Mouse (Mus musculus) urinary bladder, postnatal 25 days (tissue): ENCODE measurements around the gene Dzip1.

Experiments used
- DNase-seq: peaks from one replicate; pipeline ENCODE4 v3.0.0; 2022; ENCODE audit warnings: low spot score

Gene Dzip1

GRCm38 (mm10) chr14:118922667-118923184 lies 2.5 kb downstream of the Dzip1 start:
- no peak for DNase-seq

- DNase-seq, result no peak
These were observed 3.0 kb downstream of the Dzip1 start for GRCm38 (mm10) chr14:118922251-118922650.

DNA sequence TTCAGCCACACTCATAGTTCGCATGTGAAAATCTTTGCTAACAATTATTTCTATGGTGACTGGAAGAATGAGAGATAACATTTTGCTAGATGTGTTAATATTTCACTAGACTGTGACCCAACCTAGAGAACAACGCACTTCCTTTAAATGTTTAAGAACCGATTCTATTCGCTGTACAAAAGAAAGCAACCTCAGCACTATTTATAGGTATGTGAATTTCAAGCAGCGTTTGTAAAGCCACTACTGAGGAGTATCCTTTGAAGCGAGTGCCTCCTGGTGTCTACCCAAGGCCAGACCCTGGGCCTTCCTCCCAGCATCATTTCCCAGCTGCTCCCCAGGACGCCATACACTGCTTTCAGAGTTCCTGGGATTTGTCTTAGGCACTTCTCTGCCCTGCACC lies 4.6 kb downstream of the Dzip1 start:
- DNase-seq, result no peak

DNA sequence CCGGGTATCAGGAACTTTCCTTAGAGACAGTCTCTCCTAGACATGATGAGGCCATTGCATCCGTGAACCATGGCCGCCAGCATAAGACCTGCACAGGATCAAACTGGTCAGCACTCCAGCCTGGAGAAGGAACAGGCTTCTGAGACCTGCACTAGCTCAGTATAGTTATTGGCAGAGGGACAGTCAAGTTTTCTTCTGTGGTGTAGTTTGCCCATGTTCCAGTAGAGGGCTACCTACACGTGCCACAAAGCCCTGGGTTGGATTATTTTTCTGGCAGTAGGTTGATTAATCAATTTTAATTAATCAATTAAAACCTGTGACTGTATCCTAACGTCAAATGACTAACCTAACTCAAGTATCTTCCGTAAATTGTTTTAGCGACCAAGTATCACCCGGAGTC lies 6.2 kb downstream of the Dzip1 start:
- DNase-seq, result no peak

DNA sequence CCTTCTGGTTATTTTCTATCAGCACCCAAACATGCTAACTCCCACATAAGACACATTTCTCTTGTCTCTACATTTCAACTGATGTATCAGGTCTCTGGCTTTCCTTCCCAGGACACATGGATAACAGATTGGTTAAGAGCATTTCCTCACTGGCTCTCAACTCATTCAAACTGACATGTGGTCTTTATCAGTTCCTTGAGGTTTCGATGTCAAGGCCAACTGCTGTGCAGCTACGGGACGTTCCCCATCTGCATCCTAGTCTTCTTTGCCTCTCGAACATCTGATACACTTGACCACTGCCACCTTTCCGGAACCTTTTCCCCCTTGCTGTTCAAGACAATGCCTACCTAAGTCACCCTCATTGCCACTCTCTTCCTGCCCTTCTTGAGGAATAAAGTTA lies 11.6 kb downstream of the Dzip1 start:
- DNase-seq, result no peak

DNA sequence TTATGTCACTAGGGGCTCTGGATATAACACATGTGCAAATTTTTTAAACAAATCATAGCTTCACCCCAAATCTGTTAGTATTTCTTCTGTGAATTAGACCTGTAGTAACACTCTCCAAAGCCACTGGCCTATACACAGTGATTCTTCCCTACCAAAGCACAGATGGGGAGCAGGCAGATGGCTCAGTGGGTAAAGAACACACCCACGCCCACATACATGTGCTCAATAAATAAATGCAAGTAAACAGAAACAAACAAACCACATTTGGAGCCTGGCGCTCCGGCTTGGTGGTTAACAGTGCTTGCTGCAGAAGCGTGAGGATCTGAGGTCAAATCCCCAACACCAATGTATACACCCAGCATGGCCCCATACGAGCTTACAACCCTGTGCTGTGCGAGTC lies 13.7 kb downstream of the Dzip1 start:
- no peak for DNase-seq

GRCm38 (mm10) chr14:118910332-118911222 lies 14.7 kb downstream of the Dzip1 start:
- DNase-seq, result peak; percentile 57

- no peak for DNase-seq
These were observed 15.4 kb downstream of the Dzip1 start for GRCm38 (mm10) chr14:118909872-118910271.

GRCm38 (mm10) chr14:118907592-118907991 lies 17.7 kb downstream of the Dzip1 start:
- DNase-seq, result no peak

- no peak for DNase-seq
These were observed 21.2 kb downstream of the Dzip1 start for GRCm38 (mm10) chr14:118903867-118904562.

GRCm38 (mm10) chr14:118903397-118903796 lies 21.9 kb downstream of the Dzip1 start:
- no peak for DNase-seq

DNA sequence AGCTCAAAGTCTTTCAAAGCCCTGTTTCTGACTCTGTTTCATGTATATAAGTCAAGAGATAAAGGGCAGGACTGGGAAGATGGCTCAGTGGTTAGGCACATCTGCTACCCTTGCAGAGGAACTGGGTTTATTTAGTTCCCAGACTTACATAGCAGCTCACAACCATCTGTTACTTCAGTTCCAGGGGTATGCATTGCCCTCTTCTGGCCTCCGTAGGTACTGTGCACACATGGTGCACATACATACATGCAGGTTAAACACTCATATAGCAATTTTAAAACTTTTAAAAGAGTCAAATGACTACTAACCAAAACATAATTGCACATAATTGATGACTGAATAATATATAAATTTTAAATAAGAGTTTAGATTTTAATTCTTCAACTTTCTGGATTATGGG lies 24.3 kb downstream of the Dzip1 start:
- DNase-seq, result no peak

DNA sequence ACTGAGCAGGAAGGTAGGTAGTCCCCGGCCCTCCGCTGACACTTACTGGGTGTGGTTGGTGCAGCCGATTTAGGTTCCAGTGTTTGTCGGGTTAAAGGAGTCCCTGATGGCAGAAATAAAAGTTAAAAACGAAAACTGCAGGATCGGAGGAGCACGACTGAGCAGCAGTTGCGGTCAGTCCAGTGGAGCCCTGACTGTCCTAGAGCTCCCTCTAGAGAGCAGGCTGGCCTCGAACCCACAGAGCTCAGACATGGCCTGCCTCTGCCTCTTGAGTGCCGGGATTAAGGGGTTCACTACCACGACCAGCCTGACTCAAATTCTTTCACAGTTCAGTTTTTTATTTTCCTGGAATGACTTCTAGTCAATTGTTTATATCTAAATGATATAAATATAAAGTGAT lies 25.3 kb downstream of the Dzip1 start:
- DNase-seq, result no peak

DNA sequence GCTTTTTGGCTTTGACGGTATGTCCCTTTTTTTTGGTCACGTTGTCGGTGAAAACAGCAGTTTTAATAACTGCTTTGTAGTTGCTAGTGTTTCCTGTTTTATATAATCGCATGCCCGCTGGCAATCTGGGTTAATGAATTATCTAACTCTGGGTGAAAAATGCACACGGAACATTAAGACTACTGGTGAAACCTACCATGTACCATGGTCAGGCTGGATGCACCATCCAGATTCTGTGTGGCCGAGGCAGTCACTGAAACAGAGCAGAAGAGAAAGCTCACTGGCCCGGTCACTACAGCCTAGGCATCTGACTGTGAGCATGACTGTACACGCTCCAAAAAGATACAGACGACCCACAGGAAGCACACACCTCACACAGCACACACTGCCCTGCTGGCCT lies 29.6 kb downstream of the Dzip1 start:
- no peak for DNase-seq

DNA sequence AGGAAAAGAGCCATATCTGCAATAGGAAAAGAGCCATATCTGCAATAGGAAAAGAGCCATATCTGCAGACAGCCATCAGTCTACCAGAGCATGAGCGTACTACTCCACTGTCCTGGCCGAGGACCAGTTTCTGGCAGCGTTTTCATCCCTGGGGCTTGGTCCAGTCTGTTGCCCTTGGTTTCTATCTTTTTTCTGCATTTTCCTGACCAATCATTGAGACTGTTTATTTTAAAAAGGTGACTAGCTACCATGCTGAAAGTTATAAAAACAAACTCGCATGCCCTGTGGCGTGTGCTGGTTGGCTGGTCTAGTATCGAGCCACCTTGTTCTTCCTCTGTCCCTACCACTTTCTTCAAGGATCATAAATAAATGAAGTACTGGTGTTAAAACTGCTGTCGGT lies 30.0 kb downstream of the Dzip1 start:
- no peak for DNase-seq

- no peak for DNase-seq
These were observed 35.2 kb downstream of the Dzip1 start for GRCm38 (mm10) chr14:118890101-118890500.

DNA sequence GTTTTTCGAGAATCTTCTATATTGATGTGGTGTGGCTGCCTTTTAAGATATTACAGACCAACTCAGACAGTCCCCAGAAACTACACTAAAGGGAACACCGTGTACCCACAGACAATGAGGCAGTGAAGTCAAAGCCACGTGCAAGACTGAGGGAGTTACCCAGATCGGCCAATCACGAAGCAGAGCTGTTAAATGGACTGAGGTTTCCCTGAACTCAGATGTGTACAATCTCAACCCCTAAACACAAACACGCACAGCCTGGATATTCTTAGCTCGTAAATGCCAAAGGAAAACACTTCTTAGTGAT lies 41.1 kb downstream of the Dzip1 start:
- no peak for DNase-seq

DNA sequence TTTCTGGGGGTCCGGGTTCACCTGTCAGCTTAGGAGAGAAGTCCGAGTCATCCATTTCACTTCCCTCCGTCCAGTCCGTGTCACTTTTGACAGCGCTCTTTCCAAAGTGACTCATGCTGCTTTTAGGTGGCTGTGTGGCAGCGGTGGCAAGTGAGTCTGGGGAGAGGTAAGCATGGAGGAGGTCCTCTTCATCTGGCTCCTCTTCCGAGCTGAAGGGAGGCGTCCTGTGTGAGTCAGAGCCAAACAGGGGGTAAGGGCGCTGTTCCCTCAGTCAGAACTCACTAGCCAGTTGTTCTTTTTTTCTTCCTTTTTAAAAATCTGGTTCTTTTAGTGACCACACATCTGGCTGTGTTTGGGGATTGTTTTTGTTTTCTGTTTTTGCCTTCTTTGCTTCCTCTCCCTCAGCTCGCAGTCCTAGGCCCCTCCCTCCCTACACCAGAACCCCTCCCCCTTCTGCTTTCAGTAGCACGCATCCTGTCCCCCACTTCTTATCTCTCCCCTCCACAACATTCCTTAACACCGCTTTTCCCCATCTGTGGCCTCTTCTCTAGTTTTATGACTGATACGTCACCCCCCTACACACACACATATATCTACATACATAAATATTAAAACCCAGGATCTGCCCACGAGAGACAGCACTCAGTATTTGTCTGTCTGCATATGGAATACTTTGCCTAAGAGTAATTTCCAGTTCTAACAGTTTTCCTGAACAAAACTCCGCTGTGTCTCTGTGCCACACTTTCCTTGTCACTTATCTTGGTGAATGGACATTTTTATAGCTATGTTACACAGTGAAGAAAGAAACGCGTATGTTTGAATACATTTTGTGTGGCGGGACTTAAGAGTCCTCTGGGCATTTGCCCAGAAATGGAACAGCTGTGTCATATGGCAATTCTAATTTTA lies 41.7 kb downstream of the Dzip1 start:
- no peak for DNase-seq

GRCm38 (mm10) chr14:118880696-118881095 lies 44.6 kb downstream of the Dzip1 start:
- no peak for DNase-seq

GRCm38 (mm10) chr14:118878346-118878910 lies 46.8 kb downstream of the Dzip1 start:
- no peak for DNase-seq

GRCm38 (mm10) chr14:118874786-118875415 lies 50.4 kb downstream of the Dzip1 start:
- DNase-seq, result no peak

GRCm38 (mm10) chr14:118874126-118874525 lies 51.1 kb downstream of the Dzip1 start:
- no peak for DNase-seq
